Mouse (Mus musculus) A20 (cell line): ENCODE data around the gene Slc2a4.
"Not testable (repeated sequence)": the region's sequence is repeated elsewhere in the genome, so short reads cannot be mapped to it uniquely, and the experiment has no call there.

Experiments used
- DNase-seq: peaks from one replicate; pipeline ENCODE4 v3.0.0-alpha.2; 2011; ENCODE audit warnings: low read depth, low spot score

Gene Slc2a4

DNA sequence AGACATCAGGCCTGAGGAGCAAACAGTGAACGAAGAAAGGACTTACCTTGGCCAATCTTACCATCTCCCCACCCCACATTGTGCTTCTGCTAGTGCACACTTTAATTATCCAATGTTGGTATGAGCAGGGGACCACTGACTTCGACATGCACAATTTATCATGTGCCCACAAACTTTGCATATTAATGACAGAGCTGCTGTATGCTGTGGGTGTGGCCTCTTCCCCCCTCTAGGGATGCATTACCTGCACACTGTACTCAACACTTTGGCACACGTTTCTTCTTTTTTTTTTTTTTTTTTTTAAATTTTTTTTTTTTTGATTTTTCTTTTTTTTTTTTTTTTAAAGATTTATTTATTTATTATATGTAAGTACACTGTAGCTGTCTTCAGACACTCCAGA, 22.8 kb upstream of the Slc2a4 start:
- peak; percentile 31 for DNase-seq

DNA sequence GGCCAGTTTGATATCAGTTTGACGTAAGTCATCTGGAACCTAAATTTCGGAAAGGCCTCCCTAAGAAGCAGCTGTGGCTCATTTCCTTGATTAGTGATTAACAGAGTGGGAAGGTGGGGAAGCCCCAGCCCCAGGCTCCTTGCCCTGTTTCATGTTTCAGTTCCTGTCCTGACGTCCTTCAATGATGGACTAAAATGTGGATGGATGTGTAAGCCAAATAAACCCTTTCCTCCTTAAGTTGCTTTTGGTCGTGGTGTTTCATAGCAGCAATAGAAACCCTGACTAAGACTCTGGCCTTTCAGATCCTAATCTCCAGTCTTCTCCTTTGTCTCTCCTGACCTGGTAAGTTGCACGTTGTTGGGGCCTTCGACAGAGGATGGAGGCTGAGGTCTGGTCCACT, 22.2 kb upstream of the Slc2a4 start:
- DNase-seq = no peak

DNA sequence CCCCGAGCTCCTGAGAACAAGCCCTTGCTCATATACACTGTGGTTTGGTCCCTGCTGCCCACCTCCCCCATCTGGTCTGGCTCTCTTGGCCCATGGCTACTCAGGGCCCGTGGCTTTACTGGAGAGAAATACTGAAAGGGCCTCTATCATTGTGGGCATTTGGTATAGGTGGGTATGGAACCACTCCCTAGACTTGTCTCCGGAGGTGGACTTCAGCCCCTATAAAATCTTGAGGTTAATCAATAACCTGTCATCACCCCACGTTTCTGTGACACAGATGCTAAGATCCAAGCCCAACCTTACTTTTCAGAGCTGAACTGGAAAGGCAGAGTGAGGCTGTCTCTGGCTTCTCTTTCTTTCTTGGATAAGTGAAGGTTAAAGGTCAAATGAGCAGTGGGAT, 20.8 kb upstream of the Slc2a4 start:
- no peak for DNase-seq

DNA sequence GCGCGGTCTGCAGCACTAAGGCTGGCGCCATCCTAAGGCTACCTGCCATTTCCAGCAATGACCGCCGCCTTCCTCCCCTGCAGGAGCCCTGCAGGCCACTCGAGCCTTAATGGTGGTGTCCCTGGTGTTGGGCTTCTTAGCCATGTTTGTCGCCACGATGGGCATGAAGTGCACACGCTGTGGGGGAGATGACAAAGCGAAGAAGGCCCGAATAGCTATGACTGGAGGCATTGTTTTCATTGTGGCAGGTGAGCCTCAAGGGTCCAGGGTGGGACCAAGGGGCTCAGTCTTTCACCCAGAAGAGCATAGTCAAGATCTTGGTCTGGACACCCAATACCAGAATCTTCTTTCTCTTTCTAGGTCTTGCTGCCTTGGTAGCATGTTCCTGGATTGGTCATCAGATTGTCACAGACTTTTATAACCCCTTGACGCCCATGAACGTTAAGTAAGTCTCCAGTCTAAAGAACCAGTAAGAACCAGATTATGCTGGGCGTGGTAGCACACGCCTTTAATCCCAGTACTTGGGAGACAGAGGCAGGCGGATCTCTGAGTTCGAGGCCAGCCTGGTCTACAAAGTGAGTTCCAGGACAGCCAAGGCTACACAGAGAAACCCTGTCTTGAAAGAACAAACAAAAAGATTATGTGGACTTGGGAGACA, 19.0 kb upstream of the Slc2a4 start:
- DNase-seq = no peak

DNA sequence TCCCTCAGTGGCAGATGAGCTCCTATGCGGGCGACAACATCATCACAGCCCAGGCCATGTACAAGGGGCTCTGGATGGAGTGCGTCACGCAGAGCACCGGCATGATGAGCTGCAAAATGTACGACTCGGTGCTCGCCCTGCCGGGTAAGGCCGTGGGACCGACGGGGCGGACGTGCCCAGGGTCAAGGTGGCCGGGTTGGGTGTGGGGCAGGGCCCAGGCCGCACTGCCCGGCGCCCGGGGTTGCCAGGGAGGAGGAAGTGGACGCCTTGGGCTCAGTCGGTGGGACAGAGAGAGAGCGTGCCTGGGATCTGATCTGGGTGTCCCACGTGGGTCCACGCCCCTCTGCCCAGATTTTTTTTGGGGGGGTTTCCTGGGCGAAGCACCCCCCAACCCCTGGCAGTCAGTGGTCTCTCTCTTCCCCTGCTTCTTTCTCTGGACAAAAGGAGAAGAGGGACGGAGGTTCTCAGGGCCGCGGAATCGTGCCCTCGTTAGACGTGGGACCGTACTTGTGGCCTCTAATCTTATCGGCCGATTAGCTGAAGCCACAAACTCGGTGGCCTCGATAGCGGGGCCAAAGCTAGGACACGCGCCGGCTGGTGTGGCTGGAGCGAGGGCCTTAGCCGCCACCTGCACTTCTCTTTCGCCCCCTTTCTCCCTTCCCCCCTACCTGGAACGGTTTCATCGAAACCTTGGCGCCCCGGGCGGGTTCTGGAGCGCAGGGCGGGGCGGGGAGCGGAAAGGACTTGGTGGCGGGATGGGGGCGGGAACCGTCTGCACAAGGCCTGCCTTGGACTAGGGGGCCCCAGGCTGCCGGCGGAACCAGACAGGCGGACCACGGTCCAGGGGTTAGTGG, 18.2 kb upstream of the Slc2a4 start:
- no peak for DNase-seq

DNA sequence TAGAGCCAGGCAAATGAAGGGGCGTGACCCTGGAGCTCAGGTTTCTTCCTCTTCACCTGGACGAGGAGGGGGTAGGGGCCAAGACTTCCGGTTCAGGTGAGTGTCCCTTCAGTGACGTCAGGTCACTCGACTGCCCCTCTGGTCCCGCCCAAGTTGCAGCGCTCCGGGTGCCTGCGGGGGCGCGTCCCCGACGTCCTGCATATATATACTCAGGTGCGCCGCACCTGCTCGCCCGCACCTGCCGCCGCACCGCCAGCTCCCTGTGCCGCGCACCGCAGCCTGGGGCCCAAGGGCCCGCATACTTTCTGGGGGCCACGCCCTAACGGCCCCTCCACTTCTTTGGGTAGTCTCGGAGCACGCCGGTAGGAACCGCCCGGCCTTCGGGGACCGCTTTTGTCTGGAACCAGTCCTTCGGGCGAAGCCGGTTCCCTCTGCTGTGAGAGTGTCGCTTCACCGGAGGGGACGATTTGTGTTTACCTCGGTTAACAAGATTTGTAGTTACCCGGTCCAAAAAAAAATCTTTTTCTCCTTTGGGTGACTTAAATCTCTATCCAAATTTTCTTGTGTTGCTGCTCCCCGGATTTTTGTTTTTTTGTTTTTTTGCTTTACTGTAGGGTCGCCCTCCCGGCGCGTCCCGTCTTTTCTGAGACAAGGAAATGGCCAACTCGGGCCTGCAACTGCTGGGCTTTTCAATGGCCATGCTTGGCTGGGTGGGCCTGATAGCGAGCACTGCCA, 17.4 kb upstream of the Slc2a4 start:
- no peak for DNase-seq

DNA sequence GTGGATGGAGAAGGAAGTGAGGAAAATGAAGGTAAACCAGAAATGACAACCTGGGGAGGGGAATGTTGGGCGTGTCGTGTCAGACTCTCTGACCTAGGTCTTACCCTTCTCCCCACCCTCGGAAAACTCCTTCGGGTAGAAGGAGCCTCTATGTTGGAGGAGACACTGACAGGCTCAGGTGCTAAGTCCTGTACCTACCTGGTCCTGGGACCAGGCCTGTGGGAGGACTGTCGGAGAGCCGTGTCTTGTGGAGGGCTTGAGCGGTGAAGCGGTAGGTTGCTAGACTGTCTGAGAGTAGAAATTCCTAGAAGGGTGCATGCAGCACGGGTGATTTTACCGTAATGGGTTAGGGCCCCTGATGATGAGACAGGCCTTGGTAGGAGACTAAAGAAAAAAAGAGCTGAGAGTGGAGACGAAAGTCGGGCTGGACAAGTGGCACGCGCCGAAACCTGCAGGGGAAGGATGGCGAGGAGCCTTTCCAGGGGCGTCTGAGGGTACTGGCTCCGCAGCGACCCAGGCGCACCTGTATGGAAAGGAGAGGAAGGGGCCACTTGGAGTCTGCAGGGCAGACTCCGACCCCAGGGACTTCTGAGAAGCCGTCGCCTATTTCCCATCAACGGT, 16.8 kb upstream of the Slc2a4 start, which contains the start of gene Cldn7:
Gene Cldn7, plus strand, starts transcription at position 130 of the 621 bp plus-strand sequence.
- DNase-seq = no peak

DNA sequence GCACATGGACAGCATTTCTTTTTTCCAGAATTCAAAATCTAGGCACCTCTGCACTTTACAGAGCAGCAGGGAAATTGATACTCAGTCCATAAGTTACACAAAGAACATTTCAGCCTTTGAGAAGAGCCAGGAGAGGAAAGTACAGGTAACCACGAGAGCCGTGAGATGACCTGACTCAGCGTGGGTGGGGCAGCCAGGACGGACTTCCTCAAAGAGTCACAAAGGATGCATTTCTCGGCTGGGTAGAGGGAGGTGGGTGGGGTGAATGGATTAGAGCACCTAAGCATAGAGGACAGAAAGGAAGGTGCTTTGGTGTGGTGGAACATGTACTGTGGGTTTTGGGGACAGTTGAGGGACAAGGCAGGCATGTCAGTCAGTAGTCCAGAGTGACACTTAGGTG, 13.9 kb upstream of the Slc2a4 start:
- DNase-seq = no peak

DNA sequence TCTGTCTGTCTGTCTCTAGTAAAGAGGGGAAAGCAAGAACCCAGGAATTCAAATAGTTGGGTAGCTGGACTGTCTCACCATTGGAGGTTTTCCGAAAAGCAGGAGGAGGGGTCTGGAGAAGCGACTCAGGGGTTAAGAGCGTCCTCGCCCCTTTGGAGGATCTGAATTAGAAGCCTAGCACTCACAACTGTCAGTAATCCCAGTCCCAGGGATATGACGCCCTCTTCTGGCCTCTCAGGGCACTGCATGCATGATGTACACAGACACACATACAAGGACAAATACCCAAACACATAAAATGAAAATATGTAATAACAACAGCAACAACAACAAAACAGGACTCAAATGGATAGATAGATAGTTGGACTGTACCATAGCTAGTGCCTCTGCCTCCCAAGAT, 12.6 kb upstream of the Slc2a4 start:
- DNase-seq = peak; percentile 55

DNA sequence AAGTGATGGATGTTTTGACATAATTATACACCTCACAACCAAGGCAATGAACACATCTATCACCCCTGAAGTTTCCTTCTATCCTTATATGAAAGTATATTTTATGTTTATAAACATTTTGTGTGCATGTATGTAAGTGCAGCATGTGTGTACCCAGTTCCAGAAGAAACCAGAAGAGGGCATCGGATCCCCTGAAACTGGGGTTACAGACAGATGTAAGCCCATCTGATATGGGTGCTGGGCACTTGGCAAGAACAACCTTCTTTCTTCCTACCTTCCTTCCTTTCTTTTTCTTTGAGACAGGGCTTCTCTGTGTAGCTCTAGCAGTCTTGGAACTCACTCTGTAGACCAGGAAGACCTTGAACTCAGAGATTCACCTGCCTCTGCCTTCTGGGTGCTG, 8.2 kb upstream of the Slc2a4 start:
- DNase-seq = peak; percentile 53

DNA sequence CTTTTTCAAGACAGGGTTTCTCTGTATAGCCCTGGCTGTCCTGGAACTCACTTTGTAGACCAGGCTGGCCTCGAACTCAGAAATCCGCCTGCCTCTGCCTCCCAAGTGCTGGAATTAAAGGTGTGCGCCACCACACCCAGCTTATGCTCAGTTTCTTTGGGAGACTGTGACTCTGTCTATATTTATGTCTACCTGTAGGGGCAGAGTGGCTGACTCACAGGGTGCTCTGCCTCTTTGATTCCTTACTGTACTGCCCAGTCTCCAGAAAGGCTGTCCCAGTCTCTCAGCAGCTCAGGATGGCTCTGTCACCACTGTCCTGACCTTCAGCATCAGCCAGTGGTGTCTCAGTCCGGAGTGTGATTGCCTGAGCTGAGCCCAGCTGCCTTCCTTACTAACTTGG, 7.6 kb upstream of the Slc2a4 start:
- not testable (repeated sequence) for DNase-seq

DNA sequence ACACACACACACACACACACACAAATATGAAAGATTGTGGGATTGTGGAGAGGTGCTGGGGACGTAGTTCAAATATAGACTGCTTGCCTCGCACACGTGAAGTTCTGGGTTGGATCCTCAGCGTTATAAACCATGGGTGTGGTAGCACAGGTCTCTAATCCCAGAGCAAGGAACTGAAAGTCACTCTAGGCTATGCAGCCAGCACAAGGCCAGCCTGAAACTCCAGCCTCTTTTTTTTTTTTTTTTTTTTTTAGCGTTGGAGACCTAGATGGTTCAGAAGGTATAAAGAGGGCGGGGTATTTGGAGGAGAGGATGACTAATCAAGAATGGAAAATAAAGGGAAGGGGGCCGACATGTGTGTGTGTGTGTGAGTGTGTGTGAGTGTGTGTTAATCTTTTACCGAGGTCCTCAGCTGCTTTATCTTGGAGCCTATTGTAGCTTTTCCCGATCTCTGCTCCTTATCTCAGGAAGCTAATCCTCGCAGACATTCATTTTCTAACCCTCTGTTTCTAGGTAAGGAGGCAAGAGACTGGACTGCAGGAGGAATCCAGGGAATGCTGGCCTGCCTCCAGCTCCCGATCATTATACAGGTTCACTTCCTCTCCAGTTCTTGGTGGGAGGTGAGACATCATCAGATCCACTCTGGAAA, 5.4 kb upstream of the Slc2a4 start:
- DNase-seq = no peak

DNA sequence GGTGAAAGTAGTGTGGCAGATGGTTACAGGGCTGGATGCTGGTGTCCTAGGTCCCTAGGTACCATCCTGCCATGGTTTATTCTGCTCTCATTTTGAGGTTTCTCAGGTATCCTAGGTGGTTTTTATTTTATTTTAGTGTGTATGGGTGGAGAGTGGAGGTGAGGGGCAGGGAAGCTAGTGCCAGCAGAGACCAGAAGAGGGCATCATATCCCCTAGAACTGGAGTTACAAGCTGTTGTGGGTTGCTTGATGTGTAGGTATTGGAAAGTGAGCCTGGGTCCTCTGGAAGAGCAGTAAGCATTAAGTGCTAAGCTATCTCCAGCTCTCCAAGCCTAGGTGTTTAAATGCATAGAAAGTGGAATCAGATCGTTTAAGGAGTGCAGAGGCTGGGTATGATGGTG, 4.3 kb upstream of the Slc2a4 start:
- DNase-seq = peak; percentile 31

DNA sequence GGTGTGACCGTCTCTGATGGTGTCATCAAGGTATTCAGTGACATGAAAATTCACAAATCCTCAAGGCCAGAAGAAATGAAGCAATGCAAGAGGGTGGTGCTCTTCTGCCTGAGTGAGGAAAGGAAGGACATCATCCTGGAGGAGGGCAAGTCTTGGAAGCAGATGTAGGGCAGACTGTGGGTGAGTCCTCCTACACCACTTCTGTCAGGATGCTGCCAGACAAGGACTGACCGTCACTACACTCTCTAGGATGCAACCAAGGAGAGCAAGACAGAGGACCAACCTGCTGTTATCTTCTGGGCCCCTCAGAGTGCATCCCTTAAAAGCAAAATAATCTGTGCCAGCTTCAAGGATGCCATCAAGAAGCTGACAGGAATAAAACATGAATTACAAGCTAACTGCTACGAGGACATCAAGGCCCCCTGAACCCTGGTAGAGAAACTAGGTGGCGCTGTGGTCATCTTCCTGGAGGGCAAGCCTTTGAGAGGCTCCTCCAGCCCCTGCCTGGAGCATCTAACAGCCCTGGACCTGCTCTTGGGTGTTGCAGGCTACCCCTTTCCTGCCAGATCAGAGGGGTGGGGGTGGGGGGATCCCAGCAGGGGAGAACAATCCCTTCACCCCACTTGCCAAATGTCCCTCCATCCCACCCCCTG, 2.9 kb upstream of the Slc2a4 start:
- peak; percentile 48 for DNase-seq

DNA sequence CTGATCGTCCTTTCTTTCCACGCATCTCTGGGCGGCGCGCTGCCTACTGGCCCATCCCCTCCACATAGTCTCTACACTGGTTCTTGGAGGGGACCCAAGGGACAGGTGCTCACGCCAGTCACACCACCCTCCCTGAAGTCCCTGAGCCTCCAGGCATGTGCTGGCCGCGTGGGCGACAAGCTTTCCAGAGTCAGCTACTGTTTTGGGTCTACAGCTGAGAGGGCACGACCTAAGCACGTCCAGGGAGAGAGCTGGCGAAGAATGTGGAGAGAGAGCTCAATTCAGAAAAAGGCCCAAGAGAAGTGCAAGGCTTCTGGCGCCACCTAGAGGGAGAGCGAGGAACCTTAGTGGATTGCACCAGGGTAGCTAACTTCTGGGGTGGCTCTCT, 769 bp upstream of the Slc2a4 start:
- peak; percentile 87 for DNase-seq

DNA sequence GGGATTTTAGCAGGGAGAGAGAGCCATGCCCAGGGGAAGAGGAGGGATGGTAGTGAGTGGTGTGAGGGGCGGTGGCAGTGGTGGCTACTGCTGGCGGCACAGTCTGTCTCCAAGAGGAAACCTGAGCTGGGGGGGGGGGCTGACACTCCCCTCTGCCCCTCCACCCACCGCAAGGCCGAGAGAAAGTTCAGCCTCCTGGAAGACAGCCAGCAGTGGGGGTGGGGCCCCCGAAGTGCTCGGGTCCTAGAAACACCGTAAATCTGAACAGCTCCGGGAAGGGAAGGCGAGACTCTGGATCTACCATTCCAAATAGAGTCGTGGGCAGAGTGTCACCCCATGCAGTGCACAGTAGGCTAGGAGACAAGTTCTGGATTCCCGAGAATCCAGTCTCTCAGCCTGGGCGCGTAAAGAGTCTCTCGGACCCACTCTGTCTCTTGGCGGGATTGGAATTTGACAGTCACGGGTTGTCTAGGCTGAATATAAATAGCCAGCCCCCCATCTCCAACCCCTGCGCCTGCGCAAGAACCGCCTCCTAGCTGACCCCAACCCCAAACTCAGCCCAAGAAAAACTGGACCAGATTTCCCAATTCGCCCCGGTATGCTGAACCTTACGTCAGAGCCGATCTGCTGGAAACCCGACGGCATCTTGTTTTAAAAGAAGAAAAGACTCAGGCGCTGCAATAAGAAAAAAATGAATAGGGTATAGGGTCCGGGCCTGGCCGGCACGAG, 487 bp downstream of the Slc2a4 start:
- DNase-seq = no peak

DNA sequence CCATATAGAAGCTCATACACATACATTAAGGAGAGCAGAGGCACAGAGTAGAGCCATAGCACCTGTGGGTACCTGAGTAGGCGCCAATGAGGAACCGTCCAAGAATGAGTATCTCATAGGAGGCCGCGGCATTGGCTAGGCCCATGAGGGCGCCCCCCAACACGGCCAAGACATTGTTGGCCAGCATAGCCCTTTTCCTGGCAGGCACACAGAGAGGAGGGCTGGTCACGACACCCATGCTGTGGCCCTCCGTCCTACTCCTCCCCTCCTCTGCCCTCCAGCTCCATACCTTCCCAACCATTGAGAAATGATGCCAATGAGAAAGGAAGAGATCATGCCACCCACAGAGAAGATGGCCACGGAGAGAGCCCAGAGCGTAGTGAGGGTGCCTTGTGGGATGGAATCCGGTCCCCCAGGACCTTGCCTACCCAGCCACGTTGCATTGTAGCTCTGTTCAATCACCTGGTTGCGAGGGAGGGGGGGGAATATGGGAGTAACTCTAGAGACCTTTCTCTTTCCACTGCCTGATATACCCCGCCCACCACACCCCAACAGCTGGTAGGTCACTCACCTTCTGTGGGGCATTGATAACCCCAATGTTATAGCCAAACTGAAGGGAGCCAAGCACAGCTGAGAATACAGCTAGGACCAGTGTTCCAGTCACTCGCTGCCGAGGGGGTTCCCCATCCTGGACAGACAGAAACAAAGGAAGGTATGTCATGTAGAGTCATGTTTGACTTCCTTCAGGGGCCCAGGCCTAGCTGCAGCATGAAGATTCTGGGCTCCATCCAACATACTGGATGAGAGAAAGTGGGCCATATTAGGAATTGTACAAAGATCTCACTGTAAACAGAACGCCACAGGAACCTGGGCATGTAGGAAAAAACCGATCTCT, 1.7 kb downstream of the Slc2a4 start:
- no peak for DNase-seq

DNA sequence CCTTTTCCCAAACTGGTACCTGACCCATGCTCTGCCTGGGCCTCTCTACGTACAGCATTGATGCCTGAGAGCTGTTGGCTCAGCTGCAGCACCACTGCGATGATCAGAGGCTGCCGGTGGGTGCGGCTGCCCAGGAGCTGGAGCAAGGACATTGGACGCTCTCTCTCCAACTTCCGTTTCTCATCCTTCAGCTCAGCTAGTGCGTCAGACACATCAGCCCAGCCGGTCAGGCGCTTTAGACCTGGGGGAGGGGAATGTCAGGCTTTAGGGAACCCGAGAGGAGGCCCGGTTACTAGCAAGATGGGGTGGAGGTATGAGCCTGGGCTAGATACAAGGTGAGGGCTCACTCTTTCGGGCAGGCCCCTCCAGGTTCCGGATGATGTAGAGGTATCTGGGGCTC, 2.8 kb downstream of the Slc2a4 start:
- DNase-seq = no peak

DNA sequence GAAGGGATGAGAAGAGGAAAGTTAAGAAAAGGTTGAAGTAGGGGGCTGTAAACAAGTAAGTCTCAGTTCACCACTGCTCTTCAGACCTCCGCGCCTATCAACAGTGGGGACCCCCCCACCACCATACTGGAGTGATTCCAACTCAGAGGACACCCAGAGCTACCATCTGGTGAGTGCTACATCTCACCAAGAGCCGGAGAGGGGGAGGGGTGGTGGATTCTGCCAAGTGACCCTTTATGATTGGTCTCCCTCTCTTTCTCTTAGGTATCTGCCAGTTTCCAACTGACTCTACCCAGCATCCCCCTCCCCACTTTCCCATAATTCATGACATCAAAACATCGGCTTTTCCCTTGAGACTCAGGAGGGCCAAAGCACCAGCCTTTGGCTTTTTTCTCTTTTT, 7.0 kb downstream of the Slc2a4 start:
- no peak for DNase-seq
